Mouse (Mus musculus): Measurements from ENCODE around the gene Ccr9. TPM values are rescaled to one million over a fixed set of nuclear protein-coding genes. Genes with fewer than 3 reads are reported as not detected.
"Not testable (repeated sequence)": the region's sequence is repeated elsewhere in the genome, so short reads cannot be mapped to it uniquely, and the experiment has no call there.

The Ccr9 gene
- polyA plus RNA-seq, 1 experiment from 2014 or later: 0.70 TPM

DNA sequence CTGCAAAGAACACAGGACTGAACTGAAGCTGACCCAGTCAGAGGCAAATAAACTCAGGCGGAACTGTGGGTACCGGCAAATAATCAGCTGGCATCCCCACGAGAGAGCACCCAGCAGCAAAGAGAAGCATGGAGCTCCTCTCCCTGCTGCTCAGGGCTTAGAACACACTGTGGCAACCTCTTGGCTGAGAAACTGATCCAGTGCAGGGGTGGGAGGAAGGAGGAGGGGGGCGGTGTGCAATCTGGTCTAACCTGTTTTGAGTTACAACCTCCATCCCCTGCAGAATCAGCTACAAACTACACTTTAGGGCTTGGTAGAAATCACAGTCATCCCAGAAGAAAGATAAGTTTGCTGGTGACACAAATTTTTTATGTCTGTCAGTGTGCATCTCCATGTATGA is 26.9 kb upstream of the Ccr9 start:
- Histone ChIP-seq H3K4me2 (ENCODE audit: low read depth, low read length) (no peak overlapping the region), H3K27ac (ENCODE audit: low read length) (0 out of 2 replicates have a peak overlapping the region, but pooled peaks have one; percentile 0), H3K9ac (ENCODE audit: low read depth, low read length) (no peak overlapping the region), H3K4me1 (ENCODE audit: control insufficient read depth, insufficient read depth, low read length) (peaks cover 3% of the 10 kb centered on the region; the same call in 1 of the 2 replicates), H3K27me3 (replicated peaks; ENCODE audit: control insufficient read depth, insufficient read depth, low read length) (no peaks in the 10 kb centered on the region), H3K9me3 (ENCODE audit: control insufficient read depth, low read length) (no peaks in the 10 kb centered on the region), H3K4me3 (ENCODE audit: low read length) (no peak overlapping the region), H3K36me3 (ENCODE audit: control insufficient read depth, insufficient read depth, low read length) (no peaks in the 10 kb centered on the region)
- ATAC-seq: peak; percentile 84
- 41% methylated on average over 4 of the region's 4 CpGs for WGBS

DNA sequence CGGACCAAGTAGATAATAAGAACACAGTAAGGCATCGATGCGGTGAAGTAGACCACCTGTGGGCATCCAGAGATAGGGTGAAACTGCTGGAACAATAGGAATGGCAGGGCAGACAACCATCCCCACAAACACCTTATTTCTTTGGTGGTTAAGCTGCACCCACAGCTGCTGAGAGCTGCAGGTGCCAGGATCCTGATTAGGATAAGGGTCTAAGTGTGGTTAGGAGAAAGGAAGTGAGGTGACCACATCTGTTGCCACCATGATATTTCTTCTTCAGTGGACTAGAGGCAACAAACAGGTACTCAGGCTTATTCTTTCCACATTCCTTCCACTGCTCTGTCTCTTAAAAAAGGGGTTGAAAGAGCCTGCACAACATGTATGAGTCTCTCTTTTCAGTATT is 20.8 kb upstream of the Ccr9 start:
- Histone ChIP-seq H3K27me3 (replicated peaks; ENCODE audit: control insufficient read depth, insufficient read depth, low read length) (no peaks in the 10 kb centered on the region), H3K9ac (ENCODE audit: low read depth, low read length) (no peak overlapping the region), H3K4me1 (ENCODE audit: control insufficient read depth, insufficient read depth, low read length) (no peaks in the 10 kb centered on the region), H3K36me3 (ENCODE audit: control insufficient read depth, insufficient read depth, low read length) (no peaks in the 10 kb centered on the region), H3K4me3 (ENCODE audit: low read length) (no peak overlapping the region), H3K4me2 (ENCODE audit: low read depth, low read length) (no peak overlapping the region), H3K9me3 (ENCODE audit: control insufficient read depth, low read length) (no peaks in the 10 kb centered on the region), H3K27ac (ENCODE audit: low read length) (no peak overlapping the region)
- 81% methylated on average over 3 of the region's 3 CpGs for WGBS
- ATAC-seq: no peak

DNA sequence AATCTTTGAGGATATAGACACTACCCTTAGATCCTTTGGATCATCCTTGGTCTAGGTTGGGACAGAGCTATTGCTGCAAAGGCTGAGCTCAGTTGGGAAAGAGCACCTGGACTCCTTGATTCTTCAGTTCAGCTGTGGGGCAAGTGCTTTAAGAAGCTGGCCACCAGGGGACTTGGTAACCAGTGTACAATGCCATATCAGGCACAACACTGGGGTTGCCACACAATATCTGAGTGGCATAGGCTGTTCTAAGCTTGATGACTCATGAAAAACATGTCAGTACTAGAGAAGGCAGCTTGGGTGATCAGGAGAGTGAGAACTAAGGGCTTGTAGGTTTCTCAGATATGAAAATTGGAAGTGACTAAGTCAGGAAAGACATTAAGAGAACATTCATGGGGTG is 19.3 kb upstream of the Ccr9 start:
- no peak for ATAC-seq

DNA sequence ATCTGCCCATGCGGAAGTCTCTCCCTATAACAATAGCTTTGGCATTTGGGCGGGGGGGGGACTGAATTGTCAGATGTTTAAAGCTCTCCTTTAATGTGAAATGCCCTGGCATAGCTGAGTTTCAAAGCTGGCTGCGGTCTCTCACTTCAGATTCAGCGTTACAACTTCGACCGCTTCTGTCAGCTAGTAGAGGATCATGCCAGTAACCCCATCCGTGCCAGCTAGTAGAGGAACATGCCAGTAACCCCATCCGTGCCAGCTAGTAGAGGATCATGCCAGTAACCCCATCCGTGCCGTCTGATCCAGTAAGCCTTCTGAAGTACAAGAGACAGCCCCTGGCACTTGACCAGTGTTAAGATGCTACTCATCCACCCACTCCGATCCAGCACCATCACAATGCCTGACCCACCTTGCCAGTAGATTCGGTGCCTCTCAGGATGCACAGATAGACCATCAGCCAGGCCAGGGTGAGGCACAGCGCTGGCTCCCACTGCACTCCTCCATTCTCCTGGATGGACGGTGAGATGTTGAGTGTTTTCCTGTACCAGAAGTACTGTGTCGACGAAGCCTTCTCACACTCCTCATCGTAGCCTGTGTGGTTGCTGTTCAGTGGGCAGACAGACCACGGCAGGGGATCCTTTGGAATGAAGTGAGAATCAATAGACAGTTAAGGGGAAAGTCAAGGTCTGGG is 18.1 kb upstream of the Ccr9 start:
- not testable (repeated sequence) for ATAC-seq; H3K36me3 ChIP-seq (ENCODE audit: control insufficient read depth, insufficient read depth, low read length); H3K27me3 ChIP-seq (replicated peaks; ENCODE audit: control insufficient read depth, insufficient read depth, low read length); H3K4me2 ChIP-seq (ENCODE audit: low read depth, low read length); H3K4me3 ChIP-seq (ENCODE audit: low read length); H3K27ac ChIP-seq (ENCODE audit: low read length); H3K4me1 ChIP-seq (ENCODE audit: control insufficient read depth, insufficient read depth, low read length); H3K9ac ChIP-seq (ENCODE audit: low read depth, low read length); H3K9me3 ChIP-seq (ENCODE audit: control insufficient read depth, low read length)
- 89% methylated on average over 17 of the region's 18 CpGs for WGBS

More for the DNA sequence above, 19.3 kb upstream of the Ccr9 start:
- Histone ChIP-seq H3K4me2 (ENCODE audit: low read depth, low read length) (no peak overlapping the region), H3K4me1 (ENCODE audit: control insufficient read depth, insufficient read depth, low read length) (0 out of 2 replicates have a peak, but pooled peaks cover 2% of the 10 kb centered on the region), H3K36me3 (ENCODE audit: control insufficient read depth, insufficient read depth, low read length) (no peaks in the 10 kb centered on the region), H3K4me3 (ENCODE audit: low read length) (no peak overlapping the region), H3K27me3 (replicated peaks; ENCODE audit: control insufficient read depth, insufficient read depth, low read length) (no peaks in the 10 kb centered on the region), H3K9me3 (ENCODE audit: control insufficient read depth, low read length) (no peaks in the 10 kb centered on the region), H3K27ac (ENCODE audit: low read length) (no peak overlapping the region), H3K9ac (ENCODE audit: low read depth, low read length) (no peak overlapping the region)

DNA sequence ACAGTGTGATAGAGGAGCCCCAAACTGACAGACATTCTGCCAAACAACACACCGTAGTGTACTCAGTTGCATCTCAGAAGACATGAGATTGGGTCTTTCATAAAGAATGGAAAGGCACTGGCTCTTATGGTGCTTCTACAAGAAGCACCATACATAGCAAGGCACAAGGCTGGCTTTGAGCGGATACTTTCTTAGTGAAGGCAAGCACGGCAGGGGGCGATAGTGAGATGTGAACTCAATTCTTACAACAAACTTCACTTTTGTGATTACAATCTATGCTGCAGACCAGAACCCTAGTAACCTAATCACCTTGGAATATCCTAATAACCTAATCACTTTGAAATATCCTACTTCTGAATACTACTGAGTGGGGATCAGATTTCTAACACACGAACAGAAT is 12.6 kb upstream of the Ccr9 start:
- no peaks in the 10 kb centered on the region for H3K36me3 ChIP-seq (ENCODE audit: control insufficient read depth, insufficient read depth, low read length)
- 52% methylated on average over 5 of the region's 5 CpGs for WGBS

DNA sequence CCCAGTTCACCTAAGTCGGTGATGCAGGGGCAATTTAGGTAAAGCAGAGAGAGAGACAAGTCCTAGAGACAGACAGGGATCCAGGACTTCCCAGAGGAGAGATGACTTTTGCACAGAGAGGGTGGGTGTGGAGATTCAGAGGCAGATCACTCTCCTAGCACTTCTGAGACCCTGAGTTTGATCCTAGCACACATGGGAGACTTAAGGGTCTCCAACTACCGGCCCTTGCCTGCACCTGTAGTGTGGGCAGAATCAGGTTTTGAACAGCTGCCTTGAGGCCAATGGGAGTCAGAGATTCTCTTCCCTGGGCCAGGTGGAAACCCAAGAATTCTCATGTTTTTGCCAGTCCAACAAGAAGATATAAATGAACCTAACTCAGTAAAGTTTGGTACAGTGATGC is 959 bp downstream of the Ccr9 start:
- peak overlapping the region; percentile 80 for H3K4me2 ChIP-seq (ENCODE audit: low read depth, low read length)
- peak overlapping the region; percentile 76; the same call in 1 of the 2 replicates for H3K9ac ChIP-seq (ENCODE audit: low read depth, low read length)

More for the DNA sequence above, 12.6 kb upstream of the Ccr9 start:
- Histone ChIP-seq H3K27me3 (replicated peaks; ENCODE audit: control insufficient read depth, insufficient read depth, low read length) (no peaks in the 10 kb centered on the region), H3K27ac (ENCODE audit: low read length) (no peak overlapping the region), H3K4me3 (ENCODE audit: low read length) (no peak overlapping the region), H3K9me3 (ENCODE audit: control insufficient read depth, low read length) (no peaks in the 10 kb centered on the region), H3K9ac (ENCODE audit: low read depth, low read length) (no peak overlapping the region), H3K4me2 (ENCODE audit: low read depth, low read length) (no peak overlapping the region), H3K4me1 (ENCODE audit: control insufficient read depth, insufficient read depth, low read length) (0 out of 2 replicates have a peak, but pooled peaks cover 2% of the 10 kb centered on the region)
- no peak for ATAC-seq

DNA sequence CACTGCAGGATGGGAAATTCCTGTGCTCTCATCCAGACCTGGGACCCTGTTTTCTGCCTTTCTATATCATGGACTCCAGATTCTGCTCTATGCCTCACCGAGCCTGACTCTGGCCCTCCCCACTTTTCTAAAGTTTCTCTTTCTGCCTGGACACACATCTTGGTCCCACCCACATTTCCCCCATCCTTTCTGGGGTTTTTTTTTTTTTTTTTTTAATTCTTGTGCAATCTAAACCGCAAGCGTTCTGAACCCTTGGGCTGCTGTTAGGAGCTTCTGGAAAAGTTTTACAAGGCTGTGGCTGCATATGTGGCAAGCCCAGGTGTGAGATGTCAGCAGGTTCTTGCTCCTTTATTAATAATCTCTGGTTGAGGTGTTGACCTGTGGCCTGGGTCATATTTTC is 5.5 kb downstream of the Ccr9 start:
- H3K4me3 ChIP-seq (ENCODE audit: low read length): no peak overlapping the region
- no peak overlapping the region for H3K27ac ChIP-seq (ENCODE audit: low read length)
- no peak overlapping the region for H3K9ac ChIP-seq (ENCODE audit: low read depth, low read length)
- WGBS: 48% methylated on average over 3 of the region's 3 CpGs
- H3K36me3 ChIP-seq (ENCODE audit: control insufficient read depth, insufficient read depth, low read length): no peaks in the 10 kb centered on the region
- peaks cover 5% of the 10 kb centered on the region; the same call in 1 of the 2 replicates for H3K27me3 ChIP-seq (replicated peaks; ENCODE audit: control insufficient read depth, insufficient read depth, low read length)
- ATAC-seq: no peak
- H3K4me2 ChIP-seq (ENCODE audit: low read depth, low read length): no peak overlapping the region
- peaks cover under 1% of the 10 kb centered on the region for H3K4me1 ChIP-seq (ENCODE audit: control insufficient read depth, insufficient read depth, low read length)
- no peaks in the 10 kb centered on the region for H3K9me3 ChIP-seq (ENCODE audit: control insufficient read depth, low read length)

More for the DNA sequence above, 959 bp downstream of the Ccr9 start:
- Histone ChIP-seq H3K9me3 (ENCODE audit: control insufficient read depth, low read length) (no peaks in the 10 kb centered on the region), H3K36me3 (ENCODE audit: control insufficient read depth, insufficient read depth, low read length) (no peaks in the 10 kb centered on the region), H3K4me3 (ENCODE audit: low read length) (peak overlapping the region; percentile 61), H3K27me3 (replicated peaks; ENCODE audit: control insufficient read depth, insufficient read depth, low read length) (peaks cover 7% of the 10 kb centered on the region; the same call in 1 of the 2 replicates), H3K4me1 (ENCODE audit: control insufficient read depth, insufficient read depth, low read length) (peaks cover 3% of the 10 kb centered on the region), H3K27ac (ENCODE audit: low read length) (no peak overlapping the region)
- no peak; the same call in 1 of the 2 replicates for ATAC-seq
- WGBS: 22% methylated on average over 2 of the region's 2 CpGs

DNA sequence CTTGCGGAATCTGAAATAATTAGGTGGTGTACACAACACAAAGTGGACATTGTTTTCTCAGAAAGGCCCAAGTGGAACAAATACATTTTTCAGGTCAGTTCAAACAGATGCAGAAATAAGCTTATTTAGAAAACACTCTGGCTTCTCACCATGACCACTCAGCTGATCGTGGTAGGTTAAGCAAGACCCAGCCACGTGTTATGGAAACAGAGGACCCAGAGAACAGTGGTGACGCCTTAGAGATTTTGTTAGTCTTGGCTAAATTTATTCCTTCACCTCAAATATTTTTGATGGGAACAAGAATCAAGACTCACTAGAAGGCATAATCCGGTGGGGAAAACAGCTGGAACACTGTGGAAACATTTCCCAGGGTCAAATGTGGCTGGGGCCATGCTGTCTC is 8.0 kb downstream of the Ccr9 start:
- Histone ChIP-seq H3K27ac (ENCODE audit: low read length) (no peak overlapping the region), H3K4me2 (ENCODE audit: low read depth, low read length) (no peak overlapping the region), H3K9ac (ENCODE audit: low read depth, low read length) (no peak overlapping the region), H3K4me3 (ENCODE audit: low read length) (no peak overlapping the region), H3K4me1 (ENCODE audit: control insufficient read depth, insufficient read depth, low read length) (no peaks in the 10 kb centered on the region), H3K27me3 (replicated peaks; ENCODE audit: control insufficient read depth, insufficient read depth, low read length) (no peaks in the 10 kb centered on the region), H3K36me3 (ENCODE audit: control insufficient read depth, insufficient read depth, low read length) (no peaks in the 10 kb centered on the region), H3K9me3 (ENCODE audit: control insufficient read depth, low read length) (no peaks in the 10 kb centered on the region)
- ATAC-seq: no peak
- 85% methylated on average over 5 of the region's 5 CpGs for WGBS

DNA sequence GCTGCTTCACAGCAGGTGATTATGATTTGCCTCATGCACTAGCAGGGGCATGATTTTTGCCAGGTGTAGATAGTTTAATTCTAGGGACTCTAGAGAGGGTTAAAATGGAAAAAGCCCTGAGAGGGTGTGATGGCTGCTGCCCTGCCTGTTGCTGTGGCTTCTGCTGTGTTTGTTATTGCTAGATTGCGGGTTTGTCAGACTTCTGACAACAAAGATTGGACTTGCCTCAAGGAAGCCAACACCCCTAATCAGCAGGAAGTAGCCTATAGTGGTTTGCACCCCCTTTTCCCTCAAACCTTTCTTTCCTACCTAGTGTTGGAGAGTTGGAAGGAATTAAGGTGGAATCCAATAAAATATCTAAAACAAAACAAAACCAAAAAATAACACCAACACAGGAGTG is 10.0 kb downstream of the Ccr9 start:
- Histone ChIP-seq H3K4me3 (ENCODE audit: low read length) (no peak overlapping the region), H3K4me1 (ENCODE audit: control insufficient read depth, insufficient read depth, low read length) (no peaks in the 10 kb centered on the region), H3K27me3 (replicated peaks; ENCODE audit: control insufficient read depth, insufficient read depth, low read length) (no peaks in the 10 kb centered on the region), H3K36me3 (ENCODE audit: control insufficient read depth, insufficient read depth, low read length) (no peaks in the 10 kb centered on the region; the same call in 1 of the 2 replicates), H3K27ac (ENCODE audit: low read length) (no peak overlapping the region), H3K9ac (ENCODE audit: low read depth, low read length) (no peak overlapping the region), H3K4me2 (ENCODE audit: low read depth, low read length) (no peak overlapping the region), H3K9me3 (ENCODE audit: control insufficient read depth, low read length) (no peaks in the 10 kb centered on the region)
- no peak for ATAC-seq
- WGBS: 80% methylated on average over 1 of the region's 1 CpGs

All from intestine, embryonic 16.5 days (tissue).